Mouse (Mus musculus) frontal cortex, adult 2 months (tissue): Measurements from ENCODE around the gene Aacs. TPM values are rescaled to one million over a fixed set of nuclear protein-coding genes. Genes with fewer than 3 reads are reported as not detected.
"Not testable (repeated sequence)": the region's sequence is repeated elsewhere in the genome, so short reads cannot be mapped to it uniquely, and the experiment has no call there.

Experiments used
- DNase-seq, 2 experiments: peaks; one replicate each; pipeline ENCODE4 v3.0.0; 2022; ENCODE audit warnings: low spot score in 1 of 2; ENCODE audit errors: extremely low spot score in 1 of 2
- polyA plus RNA-seq: library from polyadenylated mRNA; depleted of rRNA; stranded (reverse); fragments of >200 nt; gene quantifications from 2 replicates; pipeline ENCODE4 v1.2.3, GENCODE M21; 2012; rRNA removed

The Aacs gene
- polyA plus RNA-seq = 40.3 and 43.4 TPM in 2 replicates

DNA sequence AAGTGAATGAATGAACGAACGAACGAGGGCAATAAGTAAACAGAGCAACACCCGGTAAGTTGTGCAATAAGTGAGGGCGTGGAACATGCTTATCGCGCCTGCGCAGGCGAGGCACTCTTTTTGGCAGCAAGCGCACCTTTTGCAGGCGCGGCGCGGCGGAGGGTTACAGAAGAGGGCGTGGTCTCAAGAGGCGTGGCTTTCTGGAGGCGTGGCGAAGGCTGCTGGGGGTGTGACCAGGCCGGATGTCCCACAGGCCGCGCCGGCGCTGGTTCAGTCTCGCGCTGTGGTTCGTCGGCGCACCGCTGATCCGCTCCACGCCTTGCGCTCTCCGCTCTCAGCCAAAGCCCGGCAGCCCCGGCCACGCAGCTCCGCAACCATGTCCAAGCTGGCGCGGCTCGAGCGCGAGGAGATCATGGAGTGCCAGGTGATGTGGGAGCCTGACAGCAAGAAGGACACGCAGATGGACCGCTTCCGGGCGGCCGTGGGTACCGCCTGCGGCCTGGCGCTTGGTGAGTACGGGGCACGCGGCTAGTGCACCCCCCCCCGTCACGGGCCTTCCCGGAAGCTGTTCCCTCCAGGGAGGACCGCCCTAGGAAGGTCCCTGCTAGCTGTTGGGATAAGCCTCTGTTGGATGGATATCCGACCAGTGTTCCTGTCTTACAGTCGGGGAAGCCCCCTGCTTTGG, at the start of gene Aacs:
Aacs (plus strand) TSS at position 214 of the 685 bp plus-strand sequence.
- peak; percentile 93 to 98 for DNase-seq

DNA sequence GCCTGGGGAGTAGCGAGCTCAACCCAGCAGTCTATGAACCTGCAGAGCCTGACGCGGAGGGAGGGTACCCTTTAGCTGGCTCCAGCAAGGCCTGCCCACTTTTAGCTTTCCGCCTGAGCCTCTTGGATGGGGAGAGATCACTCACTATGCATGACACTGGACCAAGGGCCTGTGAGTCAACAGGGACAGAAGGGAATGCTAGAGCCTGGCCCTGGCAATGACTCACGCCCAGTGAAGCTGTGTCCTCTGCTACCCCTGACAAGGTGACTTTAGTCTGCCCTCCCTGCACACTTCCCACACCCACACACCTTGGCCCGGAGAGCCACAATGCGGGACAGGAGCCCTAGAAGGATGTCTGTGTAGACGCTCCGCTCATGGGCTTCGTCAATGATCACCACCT, 49.3 kb upstream of the Aacs start:
- DNase-seq = no peak

DNA sequence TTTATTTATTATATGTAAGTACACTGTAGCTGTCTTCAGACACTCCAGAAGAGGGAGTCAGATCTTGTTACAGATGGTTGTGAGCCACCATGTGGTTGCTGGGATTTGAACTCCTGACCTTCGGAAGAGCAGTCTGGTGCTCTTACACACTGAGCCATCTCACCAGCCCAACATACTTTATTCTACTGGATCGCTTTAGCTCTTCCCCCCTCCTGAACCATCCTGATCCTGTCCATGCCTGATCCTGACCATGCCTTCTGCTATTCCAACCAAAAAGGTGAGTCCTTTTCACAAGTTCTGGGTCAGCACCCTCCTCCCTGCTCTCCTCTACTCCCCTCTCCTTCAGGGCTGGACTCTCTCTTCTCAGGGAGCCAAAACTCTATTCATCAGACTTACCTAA, 43.3 kb upstream of the Aacs start:
- not testable (repeated sequence) for DNase-seq

GRCm38 (mm10) chr5:125433793-125434337, 41.7 kb upstream of the Aacs start, which contains the start of gene Dhx37:
Gene Dhx37, minus strand, starts transcription at chr5:125434121.
- DNase-seq = peak; percentile 87 to 95

- DNase-seq = not testable (repeated sequence)
These were observed 41.3 kb upstream of the Aacs start for GRCm38 (mm10) chr5:125434347-125434746.

DNA sequence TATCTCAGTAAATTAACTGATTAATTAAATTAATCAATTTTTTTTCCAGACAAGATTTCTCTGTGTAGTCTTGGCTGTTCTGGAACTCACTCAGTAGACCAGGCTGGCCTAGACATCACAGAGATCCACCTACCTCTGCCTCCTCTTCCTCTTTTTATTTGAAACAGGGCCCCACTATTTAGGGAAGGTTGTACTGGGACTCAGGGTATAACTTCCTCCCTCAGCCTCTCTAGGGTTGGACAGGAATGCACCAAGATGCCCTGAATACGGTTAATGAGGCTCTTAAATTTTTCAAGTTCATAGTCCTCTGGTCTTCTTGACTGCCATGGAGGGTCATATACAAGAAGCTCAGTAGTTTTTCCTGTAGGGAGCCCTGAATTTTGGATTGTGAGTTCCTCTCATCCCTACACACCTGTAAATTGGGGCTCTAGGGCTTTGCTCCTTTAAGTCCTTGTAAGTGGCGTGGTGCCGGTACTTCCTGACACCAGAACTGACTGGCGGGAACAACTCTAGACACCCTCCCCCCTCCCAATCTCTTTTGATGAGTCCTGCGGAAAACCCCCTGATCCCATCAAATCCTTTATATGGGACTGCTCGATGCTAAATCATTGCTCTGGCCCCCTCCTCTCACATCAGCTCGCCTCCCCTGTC, 34.9 kb upstream of the Aacs start:
- no peak for DNase-seq

DNA sequence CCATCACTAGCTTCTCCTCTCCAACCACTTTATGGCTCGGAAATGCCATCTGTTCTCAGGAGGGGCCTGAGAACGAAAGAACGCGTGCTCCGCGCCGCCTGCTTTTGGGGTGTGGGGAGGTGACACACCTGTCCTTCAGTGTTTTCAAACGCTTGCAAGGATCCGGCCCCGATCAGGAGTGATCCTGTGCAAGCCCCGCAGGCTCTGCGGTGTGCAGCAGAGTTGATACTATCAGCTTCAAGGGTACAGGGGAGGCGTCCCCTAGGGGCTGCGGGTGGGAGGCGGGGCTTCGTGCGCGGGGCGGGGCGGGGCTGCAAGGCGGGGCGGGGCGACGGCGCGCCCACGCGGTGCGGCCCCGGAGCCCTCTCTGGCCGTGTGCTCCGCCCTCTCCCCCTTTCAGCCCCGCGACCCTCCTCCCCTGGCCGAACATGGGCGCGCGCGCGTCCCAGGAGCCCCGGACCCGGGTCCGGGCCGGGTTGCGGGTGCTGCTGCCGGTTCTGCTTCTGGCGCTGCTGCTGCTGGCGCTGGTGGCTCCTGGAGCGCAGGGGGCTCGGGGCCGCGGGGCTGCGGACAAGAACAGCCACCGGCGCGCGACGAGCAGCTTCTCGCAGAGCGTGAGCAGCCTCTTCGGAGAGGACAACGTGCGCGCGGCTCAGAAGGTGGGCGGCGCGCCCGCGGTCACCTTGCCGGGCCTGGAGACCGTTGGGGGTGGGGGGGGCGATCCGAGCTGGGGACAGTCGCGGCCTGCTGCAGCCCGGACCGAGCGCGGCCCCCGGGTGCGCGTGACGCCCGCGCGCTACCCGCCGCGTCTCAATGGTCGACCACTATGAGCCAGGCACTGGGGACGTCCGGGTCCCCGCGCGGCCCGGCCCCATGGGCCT, 34.1 kb upstream of the Aacs start, which contains the start of gene Bri3bp:
Bri3bp (plus strand) TSS at position 335 of the 881 bp plus-strand sequence.
- DNase-seq = peak in 1 of 2 experiments; percentile 47

DNA sequence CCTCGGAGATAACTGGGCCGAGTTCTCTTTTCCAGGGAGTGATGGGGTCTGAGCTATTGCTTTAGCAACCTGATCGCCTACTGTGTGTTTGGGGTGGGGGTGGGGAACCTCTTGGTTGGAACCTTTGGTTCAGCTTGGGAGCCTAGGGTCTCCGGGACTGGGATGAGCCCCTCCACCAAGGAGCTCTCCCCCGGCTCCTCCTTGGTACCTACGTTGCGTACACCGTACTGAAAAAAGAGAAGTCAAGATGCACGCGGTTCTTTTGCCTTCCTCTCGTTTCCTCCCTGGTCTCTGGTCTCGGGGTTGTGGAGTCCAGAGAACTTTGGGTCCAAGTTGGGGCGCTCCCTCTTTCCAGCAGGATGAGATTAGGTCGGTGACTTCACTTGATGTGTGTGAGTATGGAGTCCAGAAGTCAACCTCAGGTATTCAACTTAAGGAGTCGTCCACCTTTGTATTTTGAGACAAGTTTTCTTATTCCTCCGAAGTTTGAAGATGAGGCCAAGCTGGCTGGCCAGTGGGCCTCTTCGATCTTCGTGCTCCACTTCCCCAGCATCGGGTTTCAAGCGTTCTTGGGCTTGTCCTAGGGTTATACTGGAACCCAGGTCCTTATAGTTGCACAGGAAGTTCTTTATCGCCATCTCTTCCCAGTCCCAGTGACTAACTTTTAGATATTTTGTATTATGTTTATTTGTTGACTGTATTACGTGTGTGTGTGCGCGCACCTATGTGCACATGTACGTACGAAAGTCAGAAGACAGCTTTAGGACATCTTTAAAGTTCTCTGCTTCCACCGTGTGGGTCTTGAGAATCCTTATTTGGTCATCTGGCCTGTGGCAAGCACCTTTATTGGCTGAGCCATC, 33.2 kb upstream of the Aacs start:
- no peak for DNase-seq

DNA sequence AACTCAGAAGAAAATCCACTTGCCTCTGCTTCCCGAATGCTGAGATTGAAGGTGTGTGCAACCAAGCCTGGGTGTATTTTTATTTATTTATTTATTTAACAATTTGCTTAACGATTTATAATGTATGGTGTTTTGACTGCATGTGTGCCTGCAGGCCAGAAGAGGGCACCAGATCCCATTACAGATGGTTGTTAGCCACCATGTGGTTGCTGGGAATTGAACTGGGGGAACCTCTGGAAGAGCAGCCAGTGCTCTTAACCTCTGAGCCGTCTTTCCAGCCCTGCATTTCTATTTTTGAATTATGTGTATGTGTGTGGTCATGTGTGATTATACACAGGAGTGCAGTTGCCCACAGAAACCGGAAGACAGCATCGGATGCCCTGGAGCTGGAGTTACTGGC, 32.3 kb upstream of the Aacs start:
- no peak for DNase-seq

GRCm38 (mm10) chr5:125443915-125444314, 31.7 kb upstream of the Aacs start:
- DNase-seq = no peak

GRCm38 (mm10) chr5:125444554-125444953, 31.1 kb upstream of the Aacs start:
- DNase-seq = no peak

DNA sequence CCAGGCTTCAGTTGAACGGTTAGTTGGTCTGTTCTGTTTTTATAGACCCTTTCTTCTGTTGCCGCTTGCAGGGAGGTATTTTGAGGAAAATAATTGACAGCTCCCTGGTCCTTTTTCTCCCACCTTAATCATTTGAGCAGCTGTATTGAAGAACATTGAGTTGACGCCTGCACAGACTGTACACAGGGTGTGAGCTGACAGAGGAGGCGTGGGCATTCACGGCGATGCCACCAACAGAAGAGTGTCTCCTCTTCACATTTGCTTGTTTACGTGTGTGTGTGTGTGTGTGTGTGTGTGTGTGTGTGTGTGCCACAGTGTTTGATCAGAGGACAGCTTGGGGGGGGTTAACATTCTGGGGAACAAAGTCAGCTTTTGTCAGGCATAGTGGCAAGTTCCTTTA, 29.3 kb upstream of the Aacs start:
- DNase-seq = peak in 1 of 2 experiments; percentile 47

GRCm38 (mm10) chr5:125448026-125448425, 27.6 kb upstream of the Aacs start:
- no peak for DNase-seq

DNA sequence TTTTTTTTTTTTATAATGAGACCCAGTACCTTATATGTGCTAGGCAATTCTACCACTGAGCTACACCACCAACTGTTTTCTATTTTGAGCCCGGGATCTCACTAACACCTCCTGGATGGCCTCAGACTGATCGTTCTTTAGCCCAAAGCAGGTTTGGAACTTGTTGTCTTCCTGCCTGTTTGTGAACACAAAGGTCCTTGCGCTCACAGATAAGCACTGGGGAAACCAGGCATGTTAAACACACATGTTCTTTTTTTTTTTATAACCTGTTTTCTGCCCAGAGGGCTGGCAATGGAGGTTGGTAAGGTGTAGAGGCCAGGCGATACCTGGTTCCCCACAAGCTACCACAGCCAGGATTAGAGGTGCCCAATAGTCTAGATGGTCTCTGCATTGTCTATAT, 27.0 kb upstream of the Aacs start:
- DNase-seq = no peak

- peak; percentile 36 to 71 for DNase-seq
These were observed 26.3 kb upstream of the Aacs start for GRCm38 (mm10) chr5:125449306-125449705.

- DNase-seq = no peak
These were observed 23.0 kb upstream of the Aacs start for GRCm38 (mm10) chr5:125452573-125452972.

DNA sequence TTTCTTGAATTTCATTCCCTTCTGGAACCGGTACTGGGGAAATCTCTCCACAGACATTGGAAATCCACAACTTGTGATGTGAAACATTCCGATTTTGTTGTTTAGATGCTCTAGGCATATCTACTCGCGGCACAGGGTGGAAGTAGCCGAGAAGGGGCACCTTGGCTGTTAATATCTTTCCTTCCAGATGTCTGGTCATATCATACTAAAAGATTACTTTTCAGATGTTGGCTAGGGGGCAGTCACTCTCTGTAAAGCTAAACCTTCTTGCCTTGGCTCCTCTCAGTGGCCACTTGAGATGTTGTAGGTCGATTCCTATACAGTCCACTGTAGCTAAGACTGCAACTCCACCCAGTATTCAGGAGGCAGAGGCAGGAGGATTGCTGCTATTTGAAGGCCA, 19.5 kb upstream of the Aacs start:
- DNase-seq = no peak

GRCm38 (mm10) chr5:125457538-125457937, 18.1 kb upstream of the Aacs start:
- DNase-seq = no peak

GRCm38 (mm10) chr5:125460574-125460973, 15.0 kb upstream of the Aacs start:
- DNase-seq = no peak
